Mouse (Mus musculus) small intestine, adult 2 months (tissue): ENCODE results near the gene Rapgefl1.

Experiments used
- CTCF ChIP-seq: fragments of 200-500 bp; IDR thresholded peaks from 2 replicates; pipeline ENCODE4 v1.5.1; 2012; ENCODE audit warnings: low read depth, mild to moderate bottlenecking, control low read depth, inconsistent platforms, low read length, moderate library complexity, mixed read lengths; ENCODE audit not compliant: insufficient replicate concordance, insufficient read length; ENCODE audit errors: extremely low read depth
- POLR2A ChIP-seq: fragments of 200-500 bp; IDR thresholded peaks from 2 replicates; pipeline ENCODE4 v1.6.1; 2012; ENCODE audit warnings: low read depth, mild to moderate bottlenecking, control low read depth, inconsistent platforms, low read length, moderate library complexity

- TF ChIP-seq CTCF (no peak), POLR2A (no peak)
These were observed 30.7 kb downstream of the Rapgefl1 start for GRCm38 (mm10) chr11:98867293-98867692.
